Mouse (Mus musculus) midbrain, embryonic 10.5 days (tissue): ENCODE measurements around the gene Tk1. TPM values are rescaled to one million over a fixed set of nuclear protein-coding genes. Genes with fewer than 3 reads are reported as not detected.
"Not testable (repeated sequence)": the region's sequence is repeated elsewhere in the genome, so short reads cannot be mapped to it uniquely, and the experiment has no call there.

Source experiments
- DNase-seq: peaks from one replicate; pipeline ENCODE4 v3.0.0-alpha.2; 2017; ENCODE audit warnings: low spot score
- H3K27ac ChIP-seq: fragments of 300-500 bp; sonication (generic); replicated peaks from 2 replicates; pipeline ENCODE4 v1.5.1; 2016; ENCODE audit warnings: mild to moderate bottlenecking
- H3K27me3 ChIP-seq: fragments of 300-500 bp; sonication (generic); 2 replicates; pipeline ENCODE4 v1.6.1; 2016; ENCODE audit warnings: low read depth, mild to moderate bottlenecking; ENCODE audit not compliant: poor library complexity, severe bottlenecking
- H3K36me3 ChIP-seq: fragments of 300-500 bp; sonication (generic); 2 replicates; pipeline ENCODE4 v1.6.1; 2016; ENCODE audit warnings: mild to moderate bottlenecking, moderate library complexity
- H3K4me1 ChIP-seq: fragments of 300-500 bp; sonication (generic); 2 replicates; pipeline ENCODE4 v1.6.1; 2016
- H3K4me3 ChIP-seq: fragments of 300-500 bp; sonication (generic); 2 replicates; pipeline ENCODE4 v1.5.1; 2016; ENCODE audit warnings: mild to moderate bottlenecking, moderate library complexity
- H3K9me3 ChIP-seq: fragments of 300-500 bp; sonication (generic); replicated peaks from 2 replicates; pipeline ENCODE4 v1.6.1; 2016; ENCODE audit warnings: mild to moderate bottlenecking
- WGBS: fragments of 180-500 bp; shearing (Covaris S2); methylation state at CpG from one replicate; pipeline ENCODE4 v1.1.7; 2016; 5-methylcytosine and 5-hydroxymethylcytosine counted together
- polyA plus RNA-seq: library from polyadenylated mRNA; unstranded; fragments of >200 nt; fragmentation: Nextera tagmentation; extraction: Ambion mirVana; gene quantifications from 2 replicates; pipeline ENCODE4 v1.2.1, GENCODE M21; 2016

Tk1 gene
- polyA plus RNA-seq, 1 experiment from 2014 or later: 137 TPM

DNA sequence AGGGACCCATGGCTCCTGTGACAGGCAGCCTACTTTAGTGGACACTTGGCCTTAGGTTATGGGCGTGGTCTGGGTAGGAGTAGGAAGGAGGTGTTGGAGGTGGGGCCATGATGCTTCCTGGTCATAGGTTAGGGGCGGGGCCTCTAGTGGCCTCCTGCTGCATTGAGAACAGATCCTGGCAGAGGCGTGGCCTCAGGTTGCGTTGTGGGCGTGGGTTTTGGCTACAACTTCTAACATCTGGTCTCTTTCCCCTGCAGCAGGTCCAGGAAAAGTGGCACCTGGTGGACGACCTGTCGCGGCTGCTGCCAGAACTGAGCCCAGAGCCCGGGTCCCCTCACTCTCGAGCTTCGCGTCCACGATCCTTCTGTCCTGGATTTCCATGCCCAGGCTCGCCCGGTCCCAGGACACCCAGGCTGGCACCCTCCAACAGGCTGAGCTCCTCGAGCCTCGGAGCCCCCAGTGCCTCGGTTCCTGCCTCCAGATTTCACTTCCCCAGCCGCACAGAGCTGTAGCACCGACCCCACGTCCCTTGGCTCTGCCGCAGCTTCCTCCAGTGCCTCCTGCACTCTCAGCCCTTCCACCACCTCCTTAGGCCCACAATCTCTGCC, 33.5 kb downstream of the Tk1 start:
- H3K36me3 ChIP-seq: no peaks in the 10 kb centered on the region
- peaks cover 40% of the 10 kb centered on the region for H3K27me3 ChIP-seq
- peaks cover 37% of the 10 kb centered on the region for H3K4me1 ChIP-seq
- no peaks in the 10 kb centered on the region for H3K9me3 ChIP-seq
- H3K27ac ChIP-seq: 0 out of 2 replicates have a peak overlapping the region, but pooled peaks have one; percentile 28
- no peak for DNase-seq
- WGBS: 6% methylated on average over 22 of the region's 22 CpGs
- H3K4me3 ChIP-seq: peak overlapping the region; percentile 32

- Histone ChIP-seq H3K36me3 (no peaks in the 10 kb centered on the region), H3K27me3 (peaks cover 45% of the 10 kb centered on the region), H3K4me1 (peaks cover 35% of the 10 kb centered on the region), H3K9me3 (no peaks in the 10 kb centered on the region), H3K4me3 (no peak overlapping the region), H3K27ac (no peak overlapping the region)
- 87% methylated on average over 9 of the region's 9 CpGs for WGBS
- DNase-seq: no peak
These were observed 34.5 kb downstream of the Tk1 start for GRCm38 (mm10) chr11:117791441-117791761.

- Histone ChIP-seq H3K9me3 (no peaks in the 10 kb centered on the region), H3K27me3 (peaks cover 46% of the 10 kb centered on the region), H3K27ac (no peak overlapping the region), H3K4me1 (peaks cover 32% of the 10 kb centered on the region), H3K36me3 (no peaks in the 10 kb centered on the region), H3K4me3 (peak overlapping the region; percentile 35)
- WGBS: 31% methylated on average over 23 of the region's 23 CpGs
- DNase-seq: no peak
These were observed 35.0 kb downstream of the Tk1 start for GRCm38 (mm10) chr11:117790703-117791440.

- WGBS: 7% methylated on average over 14 of the region's 14 CpGs
These were observed 35.6 kb downstream of the Tk1 start for GRCm38 (mm10) chr11:117790286-117790685.

GRCm38 (mm10) chr11:117788481-117788880, 37.4 kb downstream of the Tk1 start:
- H3K4me1 ChIP-seq: peaks cover 32% of the 10 kb centered on the region
- H3K9me3 ChIP-seq, H3K4me3 ChIP-seq, DNase-seq, H3K36me3 ChIP-seq, H3K27ac ChIP-seq: not testable (repeated sequence)
- WGBS: 84% methylated on average over 7 of the region's 7 CpGs
- H3K27me3 ChIP-seq: peaks cover 69% of the 10 kb centered on the region

More at GRCm38 (mm10) chr11:117790286-117790685, 35.6 kb downstream of the Tk1 start:
- peaks cover 52% of the 10 kb centered on the region for H3K27me3 ChIP-seq
- peaks cover 31% of the 10 kb centered on the region for H3K4me1 ChIP-seq
- no peaks in the 10 kb centered on the region for H3K9me3 ChIP-seq
- H3K36me3 ChIP-seq: no peaks in the 10 kb centered on the region
- H3K4me3 ChIP-seq: peak overlapping the region; percentile 35
- peak; percentile 77 for DNase-seq
- H3K27ac ChIP-seq: no peak overlapping the region

DNA sequence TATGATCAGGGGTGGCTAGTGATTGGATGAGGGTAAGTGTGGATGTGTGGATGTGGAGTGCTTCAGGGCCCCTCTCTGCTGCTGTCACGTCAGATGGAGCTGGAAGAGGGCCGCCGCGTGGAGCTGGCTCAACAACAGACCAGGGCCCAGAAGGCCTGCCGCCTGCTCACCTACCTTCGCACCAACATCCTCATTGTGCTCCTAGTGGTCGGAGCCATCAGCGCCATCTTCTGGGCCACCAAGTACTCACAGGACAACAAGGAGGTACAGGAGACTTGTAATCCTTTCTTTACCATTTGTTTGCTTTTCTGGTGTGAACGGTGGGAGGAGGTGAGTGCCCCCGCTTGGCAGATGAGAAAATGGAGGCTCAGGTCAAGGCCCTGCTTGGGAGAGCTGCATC, 39.6 kb downstream of the Tk1 start:
- no peak overlapping the region for H3K4me3 ChIP-seq

DNA sequence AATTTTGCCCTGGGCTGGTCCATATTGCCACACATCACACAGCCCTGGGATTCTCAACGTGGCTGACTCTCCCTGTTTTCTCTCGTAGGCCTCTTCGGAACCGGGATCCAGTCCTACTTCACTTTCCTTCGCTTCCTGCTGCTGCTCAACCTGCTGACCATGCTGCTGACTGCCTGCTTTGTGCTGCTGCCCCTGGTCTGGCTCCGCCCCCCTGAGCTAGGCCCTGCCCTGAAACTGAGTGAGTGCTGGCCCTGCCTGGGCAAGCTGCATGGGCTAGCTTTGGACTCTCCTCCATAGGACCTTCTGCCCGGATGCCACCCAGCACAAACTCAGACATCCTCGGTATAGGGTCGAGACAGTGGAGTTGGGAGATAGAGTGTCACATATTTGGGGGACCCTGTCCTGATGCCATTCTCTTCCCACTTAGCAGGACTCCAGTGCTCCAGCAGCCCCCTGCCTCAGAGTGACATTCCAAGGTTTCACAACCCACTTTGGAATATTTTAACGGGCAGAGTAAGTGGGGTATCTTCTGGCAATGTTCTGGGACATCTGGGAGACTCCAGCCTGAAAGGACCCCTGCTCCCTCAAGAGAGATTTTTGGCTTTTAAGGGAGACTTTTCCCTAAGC, 42.1 kb downstream of the Tk1 start:
- peak overlapping the region; percentile 52 for H3K4me3 ChIP-seq
- 32% methylated on average over 10 of the region's 10 CpGs for WGBS

More for the DNA sequence above, 39.6 kb downstream of the Tk1 start:
- Histone ChIP-seq H3K36me3 (no peaks in the 10 kb centered on the region), H3K27me3 (peaks cover 70% of the 10 kb centered on the region), H3K27ac (no peak overlapping the region; the same call in 1 of the 2 replicates), H3K9me3 (no peaks in the 10 kb centered on the region), H3K4me1 (peaks cover 41% of the 10 kb centered on the region)
- peak; percentile 57 for DNase-seq
- 12% methylated on average over 10 of the region's 10 CpGs for WGBS

GRCm38 (mm10) chr11:117783089-117783488, 42.8 kb downstream of the Tk1 start:
- no peaks in the 10 kb centered on the region for H3K9me3 ChIP-seq
- 2% methylated on average over 31 of the region's 31 CpGs for WGBS
- DNase-seq: peak; percentile 77
- H3K4me1 ChIP-seq: peaks cover 55% of the 10 kb centered on the region
- H3K27me3 ChIP-seq: peaks cover 84% of the 10 kb centered on the region
- H3K4me3 ChIP-seq: peak overlapping the region; percentile 52
- H3K36me3 ChIP-seq: no peaks in the 10 kb centered on the region
- H3K27ac ChIP-seq: peak overlapping the region; percentile 69

More for the DNA sequence above, 42.1 kb downstream of the Tk1 start:
- H3K9me3 ChIP-seq: no peaks in the 10 kb centered on the region
- peak overlapping the region; percentile 69; the same call in 1 of the 2 replicates for H3K27ac ChIP-seq
- no peak for DNase-seq
- H3K4me1 ChIP-seq: peaks cover 52% of the 10 kb centered on the region
- no peaks in the 10 kb centered on the region for H3K36me3 ChIP-seq
- H3K27me3 ChIP-seq: peaks cover 77% of the 10 kb centered on the region

DNA sequence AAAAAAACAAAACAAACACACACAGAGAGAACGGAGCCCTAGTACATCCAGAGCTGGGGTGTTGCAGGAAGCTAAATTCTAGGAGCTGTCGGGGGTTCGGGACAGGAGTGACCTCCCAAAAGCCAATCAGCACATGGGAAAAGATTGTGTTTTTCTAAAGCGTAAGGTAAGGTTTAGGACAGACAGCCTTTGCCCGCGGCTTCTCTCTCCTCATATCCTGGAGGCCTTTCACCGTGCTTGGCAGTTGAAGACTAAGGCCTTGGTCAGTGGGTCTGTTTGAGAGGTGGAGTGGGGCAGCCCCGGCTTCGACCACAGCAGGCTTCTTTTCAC, 43.2 kb downstream of the Tk1 start:
- peak overlapping the region; percentile 52 for H3K4me3 ChIP-seq
- DNase-seq: no peak
- peaks cover 57% of the 10 kb centered on the region for H3K4me1 ChIP-seq
- H3K36me3 ChIP-seq: no peaks in the 10 kb centered on the region
- 47% methylated on average over 9 of the region's 9 CpGs for WGBS
- H3K27ac ChIP-seq: peak overlapping the region; percentile 69
- no peaks in the 10 kb centered on the region for H3K9me3 ChIP-seq
- peaks cover 87% of the 10 kb centered on the region for H3K27me3 ChIP-seq

- Histone ChIP-seq H3K36me3 (no peaks in the 10 kb centered on the region), H3K27me3 (peaks cover 87% of the 10 kb centered on the region), H3K4me1 (peaks cover 61% of the 10 kb centered on the region), H3K9me3 (no peaks in the 10 kb centered on the region), H3K27ac (peak within 1 kb of the TSS; percentile 69), H3K4me3 (peak within 1 kb of the TSS; percentile 58)
- WGBS: 34% methylated on average over 24 of the region's 24 CpGs
- DNase-seq: no peak
These were observed 43.7 kb downstream of the Tk1 start, which contains the start of the genes Tmc8 and Tmc6 for GRCm38 (mm10) chr11:117781993-117782704. TSS of gene Tmc8 (plus strand) at chr11:117782076. TSS of gene Tmc6 (minus strand) at chr11:117782198.

GRCm38 (mm10) chr11:117781199-117781821, 44.6 kb downstream of the Tk1 start:
- H3K4me3 ChIP-seq: peak overlapping the region; percentile 58
- peak overlapping the region; percentile 43 for H3K27ac ChIP-seq
- H3K4me1 ChIP-seq: peaks cover 57% of the 10 kb centered on the region
- WGBS: 23% methylated on average over 18 of the region's 18 CpGs
- H3K9me3 ChIP-seq: no peaks in the 10 kb centered on the region
- no peaks in the 10 kb centered on the region for H3K36me3 ChIP-seq
- no peak for DNase-seq
- H3K27me3 ChIP-seq: peaks cover 81% of the 10 kb centered on the region

DNA sequence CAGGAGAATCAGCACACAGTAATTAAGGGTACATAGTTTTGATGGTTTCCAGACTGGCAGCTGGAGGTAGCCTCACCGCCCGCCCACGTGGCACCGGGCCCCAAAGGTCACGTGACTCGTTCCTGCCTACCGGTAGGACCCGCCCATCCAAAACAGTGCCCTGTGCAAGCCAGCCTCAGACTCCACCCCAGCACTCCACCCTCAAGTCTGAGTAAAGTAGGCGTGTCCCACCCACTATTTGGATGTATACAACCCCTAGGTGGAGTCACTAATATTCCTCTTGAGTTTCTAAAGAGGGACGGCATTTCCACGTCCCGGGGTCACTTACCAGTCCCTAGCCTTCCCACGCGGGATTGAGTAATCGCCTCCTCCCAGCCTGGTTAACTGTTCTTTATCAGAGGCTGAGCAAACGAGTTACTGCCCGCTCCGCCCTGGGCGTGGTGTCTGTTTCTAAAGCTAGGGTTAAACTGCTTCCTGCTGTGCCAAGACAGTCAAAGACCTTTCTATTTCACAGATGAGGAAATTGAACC, 45.2 kb downstream of the Tk1 start:
- DNase-seq: peak; percentile 62
- H3K36me3 ChIP-seq: no peaks in the 10 kb centered on the region
- H3K27me3 ChIP-seq: peaks cover 79% of the 10 kb centered on the region
- peaks cover 55% of the 10 kb centered on the region for H3K4me1 ChIP-seq
- peak overlapping the region; percentile 82 for H3K27ac ChIP-seq
- H3K4me3 ChIP-seq: peak overlapping the region; percentile 58
- WGBS: 4% methylated on average over 19 of the region's 19 CpGs
- no peaks in the 10 kb centered on the region for H3K9me3 ChIP-seq
